Mouse (Mus musculus) hindbrain, embryonic 11.5 days (tissue): ENCODE data around the gene Fmnl3. TPM values are rescaled to one million over a fixed set of nuclear protein-coding genes. Genes with fewer than 3 reads are reported as not detected.

Source experiments
- ATAC-seq: fragments of 200-750 bp; cut with Nextera tagmentation; 2 replicates; pipeline ENCODE4 v1.8.0; 2017; ENCODE audit warnings: mild to moderate bottlenecking, moderate TSS enrichment, moderate library complexity; ENCODE audit not compliant: low FRiP score
- DNase-seq: peaks from one replicate; pipeline ENCODE4 v3.0.0-alpha.2; 2015; ENCODE audit warnings: low spot score
- H3K27ac ChIP-seq: fragments of 300-500 bp; sonication (generic); 2 replicates; pipeline ENCODE4 v1.5.1; 2014; ENCODE audit warnings: mild to moderate bottlenecking, low read depth, low read length
- H3K27me3 ChIP-seq: fragments of 300-500 bp; sonication (generic); 2 replicates; pipeline ENCODE4 v1.6.1; 2014; ENCODE audit warnings: mild to moderate bottlenecking, low read length, moderate library complexity, mixed read lengths; ENCODE audit not compliant: control insufficient read depth, insufficient read depth
- H3K36me3 ChIP-seq: fragments of 300-500 bp; sonication (generic); 2 replicates; pipeline ENCODE4 v1.6.1; 2014; ENCODE audit warnings: mild to moderate bottlenecking, low read length, moderate library complexity, mixed read lengths; ENCODE audit not compliant: control insufficient read depth, insufficient read depth
- H3K4me1 ChIP-seq: fragments of 300-500 bp; sonication (generic); replicated peaks from 2 replicates; pipeline ENCODE4 v1.6.1; 2014; ENCODE audit warnings: low read length, mixed read lengths; ENCODE audit not compliant: control insufficient read depth, insufficient read depth
- H3K4me2 ChIP-seq: fragments of 300-500 bp; sonication (generic); replicated peaks from 2 replicates; pipeline ENCODE4 v1.6.1; 2014; ENCODE audit warnings: mild to moderate bottlenecking, low read depth, low read length
- H3K4me3 ChIP-seq: fragments of 300-500 bp; sonication (generic); 2 replicates; pipeline ENCODE4 v1.5.1; 2014; ENCODE audit warnings: low read depth, low read length
- H3K9ac ChIP-seq: fragments of 300-500 bp; sonication (generic); 2 replicates; pipeline ENCODE4 v1.6.1; 2014; ENCODE audit warnings: low read depth, low read length
- H3K9me3 ChIP-seq: fragments of 300-500 bp; sonication (generic); 2 replicates; pipeline ENCODE4 v1.6.1; 2016; ENCODE audit warnings: low read length; ENCODE audit not compliant: control insufficient read depth
- WGBS: fragments of 180-500 bp; shearing (Covaris S2); extraction: QIAGEN DNeasy Blood & Tissue Kit; methylation state at CpG from one replicate; pipeline ENCODE4 v1.1.7; 2014; 5-methylcytosine and 5-hydroxymethylcytosine counted together
- polyA plus RNA-seq: library from polyadenylated mRNA; unstranded; fragments of >200 nt; fragmentation: Nextera tagmentation; extraction: Ambion mirVana; gene quantifications from 2 replicates; pipeline ENCODE4 v1.2.1, GENCODE M21; 2014

Gene Fmnl3
- polyA plus RNA-seq, 1 experiment from 2014 or later, result 10.5 TPM

- no peaks in the 10 kb centered on the region for H3K27me3 ChIP-seq
- 97% methylated on average over 12 of the region's 12 CpGs for WGBS
- DNase-seq, result no peak
- H3K9me3 ChIP-seq, result no peaks in the 10 kb centered on the region
- H3K27ac ChIP-seq, result no peak overlapping the region
- H3K4me3 ChIP-seq, result no peak overlapping the region
- H3K4me2 ChIP-seq, result no peak overlapping the region
- H3K9ac ChIP-seq, result no peak overlapping the region
- 0 out of 2 replicates have a peak, but pooled peaks cover 14% of the 10 kb centered on the region for H3K36me3 ChIP-seq
- H3K4me1 ChIP-seq, result no peaks in the 10 kb centered on the region
- ATAC-seq, result no peak
Observed at GRCm38 (mm10) chr15:99403159-99403889, 33.0 kb upstream of the Fmnl3 start.

- H3K9ac ChIP-seq, result no peak overlapping the region
- no peaks in the 10 kb centered on the region for H3K27me3 ChIP-seq
- WGBS, result 91% methylated on average over 6 of the region's 6 CpGs
- ATAC-seq (no peak), DNase-seq (no peak)
- H3K9me3 ChIP-seq, result no peaks in the 10 kb centered on the region
- H3K4me1 ChIP-seq, result no peaks in the 10 kb centered on the region
- H3K4me3 ChIP-seq, result no peak overlapping the region
- 0 out of 2 replicates have a peak, but pooled peaks cover 4% of the 10 kb centered on the region for H3K36me3 ChIP-seq
- no peak overlapping the region for H3K4me2 ChIP-seq
- H3K27ac ChIP-seq, result no peak overlapping the region
Observed at GRCm38 (mm10) chr15:99400602-99401001, 30.3 kb upstream of the Fmnl3 start.

GRCm38 (mm10) chr15:99399503-99400245 lies 29.4 kb upstream of the Fmnl3 start:
- 74% methylated on average over 15 of the region's 15 CpGs for WGBS
- no peak for DNase-seq
- Histone ChIP-seq H3K36me3 (no peaks in the 10 kb centered on the region), H3K4me3 (no peak overlapping the region), H3K4me2 (no peak overlapping the region), H3K4me1 (no peaks in the 10 kb centered on the region), H3K9ac (no peak overlapping the region), H3K27me3 (no peaks in the 10 kb centered on the region), H3K9me3 (no peaks in the 10 kb centered on the region), H3K27ac (no peak overlapping the region)
- ATAC-seq, result no peak

GRCm38 (mm10) chr15:99397622-99398021 lies 27.3 kb upstream of the Fmnl3 start:
- Histone ChIP-seq H3K27ac (no peak overlapping the region), H3K27me3 (no peaks in the 10 kb centered on the region), H3K36me3 (no peaks in the 10 kb centered on the region), H3K4me1 (peaks cover 8% of the 10 kb centered on the region), H3K9ac (no peak overlapping the region), H3K4me2 (no peak overlapping the region), H3K9me3 (no peaks in the 10 kb centered on the region), H3K4me3 (no peak overlapping the region)
- no peak for ATAC-seq
- 82% methylated on average over 2 of the region's 2 CpGs for WGBS
- no peak for DNase-seq

GRCm38 (mm10) chr15:99396875-99397274 lies 26.6 kb upstream of the Fmnl3 start:
- H3K4me1 ChIP-seq, result peaks cover 8% of the 10 kb centered on the region
- 75% methylated on average over 4 of the region's 4 CpGs for WGBS
- DNase-seq, result no peak

GRCm38 (mm10) chr15:99396462-99396861 lies 26.2 kb upstream of the Fmnl3 start:
- Histone ChIP-seq H3K9me3 (no peaks in the 10 kb centered on the region), H3K27ac (no peak overlapping the region), H3K9ac (no peak overlapping the region), H3K4me2 (no peak overlapping the region), H3K4me3 (no peak overlapping the region), H3K4me1 (peaks cover 8% of the 10 kb centered on the region), H3K27me3 (no peaks in the 10 kb centered on the region), H3K36me3 (no peaks in the 10 kb centered on the region)
- WGBS, result 89% methylated on average over 1 of the region's 1 CpGs
- ATAC-seq, result no peak
- no peak for DNase-seq

More at GRCm38 (mm10) chr15:99396875-99397274, 26.6 kb upstream of the Fmnl3 start:
- Histone ChIP-seq H3K27me3 (no peaks in the 10 kb centered on the region), H3K9ac (no peak overlapping the region), H3K4me3 (no peak overlapping the region), H3K36me3 (no peaks in the 10 kb centered on the region), H3K4me2 (no peak overlapping the region), H3K27ac (no peak overlapping the region), H3K9me3 (no peaks in the 10 kb centered on the region)
- no peak for ATAC-seq

- Histone ChIP-seq H3K27ac (peak overlapping the region; percentile 76), H3K4me1 (peaks cover 8% of the 10 kb centered on the region), H3K4me2 (peak overlapping the region; percentile 95), H3K36me3 (no peaks in the 10 kb centered on the region), H3K9me3 (no peaks in the 10 kb centered on the region), H3K27me3 (no peaks in the 10 kb centered on the region), H3K4me3 (peak overlapping the region; percentile 82), H3K9ac (peak overlapping the region; percentile 71)
- DNase-seq, result no peak
- WGBS, result 13% methylated on average over 24 of the region's 24 CpGs
- peak; percentile 0; the same call in 1 of the 2 replicates for ATAC-seq
Observed at GRCm38 (mm10) chr15:99393386-99394252, 23.3 kb upstream of the Fmnl3 start.

- under 1% methylated on average over 50 of the region's 51 CpGs for WGBS
- H3K27ac ChIP-seq, result peak within 1 kb of the TSS; percentile 76
- H3K4me2 ChIP-seq, result peak within 1 kb of the TSS; percentile 95
- H3K36me3 ChIP-seq, result no peaks in the 10 kb centered on the region
- H3K27me3 ChIP-seq, result no peaks in the 10 kb centered on the region
- H3K9ac ChIP-seq, result peak within 1 kb of the TSS; percentile 71
- H3K4me1 ChIP-seq, result peaks cover 8% of the 10 kb centered on the region
- DNase-seq (peak; percentile 98), ATAC-seq (peak; percentile 100)
- peak within 1 kb of the TSS; percentile 82 for H3K4me3 ChIP-seq
- no peaks in the 10 kb centered on the region for H3K9me3 ChIP-seq
Observed at GRCm38 (mm10) chr15:99392486-99393385, 22.5 kb upstream of the Fmnl3 start, which contains the start of gene Tmbim6. Tmbim6 (plus strand) TSS chr15:99392882.
